Mouse (Mus musculus) urinary bladder, postnatal 4 days (tissue): ENCODE data around the gene Kcne1l.

Experiments used
- DNase-seq, 2 experiments: peaks; one replicate each; pipeline ENCODE4 v3.0.0; 2021 to 2022; ENCODE audit warnings: low spot score in 2 of 2

Kcne1l gene

GRCm38 (mm10) chrX:142305869-142306581 is at the start of gene Kcne1l:
Gene Kcne1l (minus strand): TSS chrX:142306294.
- DNase-seq = no peak

GRCm38 (mm10) chrX:142336207-142336606 is 30.1 kb upstream of the Kcne1l start:
- no peak for DNase-seq

GRCm38 (mm10) chrX:142335502-142335901 is 29.4 kb upstream of the Kcne1l start:
- no peak for DNase-seq

- no peak for DNase-seq
Measured at GRCm38 (mm10) chrX:142325760-142326159, 19.7 kb upstream of the Kcne1l start.

- DNase-seq = no peak
Measured at GRCm38 (mm10) chrX:142316106-142316505, 10.0 kb upstream of the Kcne1l start.

- no peak for DNase-seq
Measured at GRCm38 (mm10) chrX:142315270-142315669, 9.2 kb upstream of the Kcne1l start.

- DNase-seq = peak; percentile 42 to 71
Measured at GRCm38 (mm10) chrX:142314307-142315024, 8.4 kb upstream of the Kcne1l start.

- DNase-seq = no peak
Measured at GRCm38 (mm10) chrX:142310431-142310830, 4.3 kb upstream of the Kcne1l start.

- no peak for DNase-seq
Measured at GRCm38 (mm10) chrX:142305010-142305868, 855 bp downstream of the Kcne1l start.

GRCm38 (mm10) chrX:142304592-142304991 is 1.5 kb downstream of the Kcne1l start:
- DNase-seq = no peak

GRCm38 (mm10) chrX:142303456-142303855 is 2.6 kb downstream of the Kcne1l start:
- no peak for DNase-seq

GRCm38 (mm10) chrX:142285905-142286304 is 20.2 kb downstream of the Kcne1l start:
- DNase-seq = no peak

- no peak for DNase-seq
Measured at GRCm38 (mm10) chrX:142276573-142276972, 29.5 kb downstream of the Kcne1l start.

- DNase-seq = no peak
Measured at GRCm38 (mm10) chrX:142276031-142276430, 30.1 kb downstream of the Kcne1l start.
